Mouse (Mus musculus) cerebellum, adult (tissue): ENCODE data around the gene Stx1b.
"Not testable (repeated sequence)": the region's sequence is repeated elsewhere in the genome, so short reads cannot be mapped to it uniquely, and the experiment has no call there.

Experiments used
- ATAC-seq: cut with Nextera tagmentation; 2 replicates; pipeline ENCODE4 v1.9.2; 2017; ENCODE audit warnings: mild to moderate bottlenecking, moderate library complexity, mixed read lengths; ENCODE audit not compliant: insufficient number of reproducible peaks, low FRiP score, low TSS enrichment

Stx1b gene

GRCm38 (mm10) chr7:127824176-127824871, at the start of gene Stx1b, which contains the start of gene Stx4a:
Gene Stx1b (minus strand): TSS chr7:127824549.
Gene Stx4a (plus strand): TSS chr7:127824294.
- peak; percentile 71 for ATAC-seq

GRCm38 (mm10) chr7:127870136-127870821, 45.9 kb upstream of the Stx1b start:
- ATAC-seq: no peak

- no peak for ATAC-seq
These were observed 44.9 kb upstream of the Stx1b start for GRCm38 (mm10) chr7:127869149-127869810.

GRCm38 (mm10) chr7:127867641-127868040, 43.3 kb upstream of the Stx1b start:
- ATAC-seq: no peak

GRCm38 (mm10) chr7:127866434-127866833, 42.1 kb upstream of the Stx1b start:
- no peak for ATAC-seq

- ATAC-seq: no peak
These were observed 33.9 kb upstream of the Stx1b start for GRCm38 (mm10) chr7:127858258-127858657.

GRCm38 (mm10) chr7:127850906-127851305, 26.6 kb upstream of the Stx1b start:
- ATAC-seq: no peak

- no peak for ATAC-seq
These were observed 25.9 kb upstream of the Stx1b start for GRCm38 (mm10) chr7:127849973-127850875.

GRCm38 (mm10) chr7:127842001-127842718, 17.8 kb upstream of the Stx1b start:
- ATAC-seq: peak; percentile 60; the same call in 1 of the 2 replicates

GRCm38 (mm10) chr7:127841340-127842000, 17.1 kb upstream of the Stx1b start:
- ATAC-seq: peak; percentile 82

- peak; percentile 17; the same call in 1 of the 2 replicates for ATAC-seq
These were observed 16.5 kb upstream of the Stx1b start for GRCm38 (mm10) chr7:127840886-127841285.

GRCm38 (mm10) chr7:127840031-127840430, 15.7 kb upstream of the Stx1b start:
- not testable (repeated sequence) for ATAC-seq

GRCm38 (mm10) chr7:127837878-127838277, 13.5 kb upstream of the Stx1b start:
- not testable (repeated sequence) for ATAC-seq

GRCm38 (mm10) chr7:127837473-127837872, 13.1 kb upstream of the Stx1b start:
- no peak for ATAC-seq

- no peak for ATAC-seq
These were observed 11.2 kb upstream of the Stx1b start for GRCm38 (mm10) chr7:127835550-127835949.

GRCm38 (mm10) chr7:127823236-127824171, 845 bp downstream of the Stx1b start:
- peak; percentile 32; the same call in 1 of the 2 replicates for ATAC-seq

- ATAC-seq: no peak
These were observed 1.9 kb downstream of the Stx1b start for GRCm38 (mm10) chr7:127822494-127822893.
